Mouse (Mus musculus) CD8-positive naive resting alpha-beta T cell, adult 2 months (primary cell): ENCODE results near the gene 5330417H12Rik.
A peak's percentile ranks its signal among the peaks of the same experiment; 100 is the strongest.

Experiments
- DNase-seq, 2 experiments: peaks; one replicate each; pipeline ENCODE4 v3.0.0; 2022; ENCODE audit warnings: low read depth in 2 of 2, low spot score in 2 of 2

5330417H12Rik gene

GRCm38 (mm10) chr7:107628383-107628782, 3.4 kb upstream of the 5330417H12Rik start:
- no peak for DNase-seq

- DNase-seq, result no peak
Observed at GRCm38 (mm10) chr7:107625781-107626180, 820 bp upstream of the 5330417H12Rik start.

- DNase-seq, result no peak
Observed at GRCm38 (mm10) chr7:107624432-107624831, 529 bp downstream of the 5330417H12Rik start.

GRCm38 (mm10) chr7:107620137-107620536, 4.8 kb downstream of the 5330417H12Rik start:
- no peak for DNase-seq

- DNase-seq, result no peak
Observed at GRCm38 (mm10) chr7:107619225-107619624, 5.7 kb downstream of the 5330417H12Rik start.

- no peak for DNase-seq
Observed at GRCm38 (mm10) chr7:107618028-107618992, 6.7 kb downstream of the 5330417H12Rik start.

GRCm38 (mm10) chr7:107610880-107611279, 14.1 kb downstream of the 5330417H12Rik start:
- DNase-seq, result no peak

- no peak for DNase-seq
Observed at GRCm38 (mm10) chr7:107609622-107610255, 15.2 kb downstream of the 5330417H12Rik start.

- no peak for DNase-seq
Observed at GRCm38 (mm10) chr7:107607766-107608165, 17.2 kb downstream of the 5330417H12Rik start.

GRCm38 (mm10) chr7:107602913-107603312, 22.0 kb downstream of the 5330417H12Rik start:
- DNase-seq, result no peak

GRCm38 (mm10) chr7:107602505-107602904, 22.5 kb downstream of the 5330417H12Rik start:
- DNase-seq, result no peak

GRCm38 (mm10) chr7:107600651-107601050, 24.3 kb downstream of the 5330417H12Rik start:
- no peak for DNase-seq

- no peak for DNase-seq
Observed at GRCm38 (mm10) chr7:107597956-107598355, 27.0 kb downstream of the 5330417H12Rik start.

- no peak for DNase-seq
Observed at GRCm38 (mm10) chr7:107596753-107597152, 28.2 kb downstream of the 5330417H12Rik start.

- no peak for DNase-seq
Observed at GRCm38 (mm10) chr7:107595426-107595825, 29.5 kb downstream of the 5330417H12Rik start.

GRCm38 (mm10) chr7:107594857-107595402, 30.0 kb downstream of the 5330417H12Rik start, which contains the start of gene Ppfibp2:
Gene Ppfibp2 (plus strand): TSS chr7:107595207.
- DNase-seq, result peak; percentile 3 to 39

- DNase-seq, result peak in 1 of 2 experiments; percentile 4
Observed at GRCm38 (mm10) chr7:107594325-107594856, 30.6 kb downstream of the 5330417H12Rik start.

- DNase-seq, result no peak
Observed at GRCm38 (mm10) chr7:107593904-107594303, 31.1 kb downstream of the 5330417H12Rik start.

- no peak for DNase-seq
Observed at GRCm38 (mm10) chr7:107592641-107593040, 32.3 kb downstream of the 5330417H12Rik start.

GRCm38 (mm10) chr7:107574276-107574675, 50.7 kb downstream of the 5330417H12Rik start:
- DNase-seq, result no peak
